Mouse (Mus musculus): ENCODE measurements around the gene Gm5640. TPM values are rescaled to one million over a fixed set of nuclear protein-coding genes. Genes with fewer than 3 reads are reported as not detected.
"Not testable (repeated sequence)": the region's sequence is repeated elsewhere in the genome, so short reads cannot be mapped to it uniquely, and the experiment has no call there.

Gm5640 gene
- total RNA-seq (2021), result under 1 TPM in 1 of 2 experiments, not detected in 1; 0.60 TPM

GRCm38 (mm10) chrX:74645466-74646323 lies at the start of gene Gm5640:
Gm5640 (minus strand) TSS chrX:74645635.
- peak in 1 of 2 experiments; percentile 18 for DNase-seq
- intact Hi-C loops (cut with DNase I), result not testable (repeated sequence)

GRCm38 (mm10) chrX:74646393-74646792 lies 958 bp upstream of the Gm5640 start:
- intact Hi-C loops (cut with DNase I), result not testable (repeated sequence)

GRCm38 (mm10) chrX:74592379-74592778 lies 53.1 kb downstream of the Gm5640 start, which contains the start of gene Olfr1325:
Olfr1325 (plus strand) TSS chrX:74592679.
- intact Hi-C loops (cut with DNase I), result no loop called here
- no peak for DNase-seq

More at GRCm38 (mm10) chrX:74646393-74646792, 958 bp upstream of the Gm5640 start:
- DNase-seq, result not testable (repeated sequence)

Other genes starting within 250 kb of the Gm5640 start
- 10 to 100 TPM in 1 of 2 experiments, 1 to 10 TPM in 1; 9.3 to 10.4 TPM for gene G6pdx, start 216.4 kb downstream of the Gm5640 start, total RNA-seq (2021)
- not detected for gene Gm6880, start 164.2 kb downstream of the Gm5640 start, total RNA-seq (2021)
- gene Olfr1326-ps1, start 70.7 kb downstream of the Gm5640 start, total RNA-seq (2021), result not detected
- not detected for gene Olfr1325, start 53.0 kb downstream of the Gm5640 start, total RNA-seq (2021)
- not detected for gene Gm6890, start 95.3 kb upstream of the Gm5640 start, total RNA-seq (2021)
- gene Gm5936, start 191.6 kb upstream of the Gm5640 start, total RNA-seq (2021), result not detected

Data from heart, postnatal 10 days (tissue).